Mouse (Mus musculus): ENCODE measurements around the gene Cmklr1. TPM values are rescaled to one million over a fixed set of nuclear protein-coding genes. Genes with fewer than 3 reads are reported as not detected.

Gene Cmklr1
- 2.0 and 5.2 TPM in 2 replicates for polyA plus RNA-seq (2015; fragmentation: Nextera tagmentation; extraction: Ambion mirVana)

GRCm38 (mm10) chr5:113650035-113650865, at the start of gene Cmklr1:
TSS of gene Cmklr1 (minus strand) at chr5:113650426.

Other genes with a start within 250 kb of the Cmklr1 start
- 0.23 and 0.63 TPM in 2 replicates for gene Wscd2, start 160.1 kb downstream of the Cmklr1 start, polyA plus RNA-seq (2015; fragmentation: Nextera tagmentation; extraction: Ambion mirVana)
- not detected in 2 replicates for gene 1700069L16Rik, start 74.3 kb upstream of the Cmklr1 start, polyA plus RNA-seq (2015; fragmentation: Nextera tagmentation; extraction: Ambion mirVana)
- gene Ficd, start 85.4 kb upstream of the Cmklr1 start, polyA plus RNA-seq (2015; fragmentation: Nextera tagmentation; extraction: Ambion mirVana), result 3.7 and 5.1 TPM in 2 replicates
- 9.7 and 10.8 TPM in 2 replicates for gene Sart3, start 122.1 kb upstream of the Cmklr1 start, polyA plus RNA-seq (2015; fragmentation: Nextera tagmentation; extraction: Ambion mirVana)
- gene Iscu, start 122.3 kb upstream of the Cmklr1 start, polyA plus RNA-seq (2015; fragmentation: Nextera tagmentation; extraction: Ambion mirVana), result 125 and 137 TPM in 2 replicates
- gene Tmem119, start 150.1 kb upstream of the Cmklr1 start, polyA plus RNA-seq (2015; fragmentation: Nextera tagmentation; extraction: Ambion mirVana), result 35.7 and 42.6 TPM in 2 replicates
- 4.5 and 5.2 TPM in 2 replicates for gene Selplg, start 182.2 kb upstream of the Cmklr1 start, polyA plus RNA-seq (2015; fragmentation: Nextera tagmentation; extraction: Ambion mirVana)

Measured in skeletal muscle tissue, postnatal 0 days (tissue).